Mouse (Mus musculus): ENCODE results near the gene Fam53b.

DNA sequence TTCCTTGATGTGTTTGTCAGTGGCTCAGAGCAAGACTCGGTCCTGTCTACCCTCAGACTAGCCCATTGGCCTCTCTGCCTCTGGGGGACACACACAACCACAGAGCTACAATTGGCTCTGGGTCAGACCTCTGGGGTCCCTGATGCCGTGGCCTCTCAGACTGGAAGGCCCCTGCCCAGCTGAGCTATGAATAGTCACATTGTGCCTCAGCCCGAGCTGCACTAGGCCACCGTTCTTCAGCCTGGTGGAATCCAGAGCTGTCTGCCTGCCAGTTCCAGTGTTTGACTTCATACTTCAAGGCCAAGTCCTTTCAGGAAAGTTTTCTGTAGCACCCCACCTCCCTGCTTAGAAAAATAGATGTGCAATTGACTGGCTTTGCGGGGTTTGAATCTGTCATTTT lies 125.0 kb downstream of the Fam53b start:
- TF ChIP-seq CTCF (IDR thresholded peaks at IDR 0.05; ENCODE audit: low read depth) (no peak), EP300 (IDR thresholded peaks at IDR 0.05; ENCODE audit: low read depth) (no peak)
